Mouse (Mus musculus): Measurements from ENCODE around the gene Lrch3.
"Not testable (repeated sequence)": the region's sequence is repeated elsewhere in the genome, so short reads cannot be mapped to it uniquely, and the experiment has no call there.

Gene Lrch3

DNA sequence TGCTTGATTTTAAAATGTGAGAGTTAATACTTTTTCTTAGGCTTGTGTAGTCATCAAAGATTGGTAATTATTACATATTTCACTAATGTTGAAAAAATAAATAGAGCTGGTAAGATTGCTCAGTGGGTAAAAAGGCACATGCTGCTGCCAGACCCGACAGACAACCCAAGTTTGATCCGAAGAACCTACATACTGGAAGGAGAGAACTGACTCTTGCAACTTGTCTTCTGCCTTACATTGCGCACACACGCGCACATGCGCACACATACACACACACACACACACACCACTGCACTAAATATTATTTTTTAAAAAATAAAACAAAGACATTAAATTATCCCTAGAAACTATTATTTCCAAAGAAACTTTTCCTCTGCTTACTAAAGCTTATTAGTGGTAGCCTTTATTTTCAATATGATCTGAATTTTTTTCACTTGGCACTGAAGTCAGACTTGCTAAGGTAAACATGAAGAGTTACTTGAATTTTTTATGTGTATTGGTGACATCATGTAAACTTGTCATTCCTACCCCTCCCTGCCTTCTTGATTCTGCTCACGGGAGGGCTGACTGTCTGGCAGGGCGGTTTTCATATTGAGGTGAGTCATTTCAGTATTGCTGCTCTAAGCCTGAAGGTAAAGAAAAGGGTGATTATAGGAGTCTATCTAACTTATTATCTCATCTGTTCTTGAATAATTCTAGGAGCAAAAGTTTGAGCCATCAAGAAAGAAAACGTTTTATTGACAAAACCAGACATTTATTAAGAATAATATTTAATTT is 1.6 kb downstream of the Lrch3 start:
- DNase-seq = no peak

DNA sequence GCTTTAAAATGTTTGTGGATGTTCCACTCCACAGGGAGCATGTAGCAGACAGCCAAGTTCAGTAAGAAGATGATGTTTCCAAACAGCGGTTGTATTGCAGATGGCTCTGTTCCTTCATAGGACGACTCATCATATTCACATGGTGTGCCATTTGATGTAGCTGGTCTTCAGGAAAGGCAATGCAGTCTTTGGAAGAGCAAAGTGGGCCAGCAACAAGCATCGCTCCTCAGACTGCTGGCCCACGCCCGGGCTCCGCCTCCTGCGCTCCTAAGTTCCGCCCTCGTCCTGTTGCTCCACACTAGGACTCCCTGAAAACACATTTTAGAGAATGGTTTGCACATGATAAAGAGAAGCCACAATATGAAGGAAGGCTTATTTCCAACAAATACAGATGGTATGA is 12.7 kb downstream of the Lrch3 start:
- not testable (repeated sequence) for DNase-seq

DNA sequence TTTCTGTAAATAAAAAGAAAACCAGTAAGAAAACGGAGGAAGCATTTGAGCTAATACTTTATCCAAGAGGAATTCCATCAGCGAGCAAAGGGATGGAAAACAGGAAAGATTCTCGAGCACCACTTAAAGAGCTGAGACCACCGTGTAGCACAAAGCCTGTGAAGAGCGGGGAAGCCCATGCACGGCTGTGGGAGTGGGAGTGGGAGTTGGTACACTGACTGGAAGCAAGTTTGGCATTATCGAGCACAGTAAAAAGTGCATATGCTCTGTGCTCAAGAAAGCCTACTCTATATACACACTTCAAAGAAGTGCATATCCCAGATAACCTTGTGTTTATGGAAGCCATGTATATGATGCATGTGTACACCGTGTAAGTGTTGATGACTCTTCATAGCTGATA is 13.1 kb downstream of the Lrch3 start:
- no peak for DNase-seq

DNA sequence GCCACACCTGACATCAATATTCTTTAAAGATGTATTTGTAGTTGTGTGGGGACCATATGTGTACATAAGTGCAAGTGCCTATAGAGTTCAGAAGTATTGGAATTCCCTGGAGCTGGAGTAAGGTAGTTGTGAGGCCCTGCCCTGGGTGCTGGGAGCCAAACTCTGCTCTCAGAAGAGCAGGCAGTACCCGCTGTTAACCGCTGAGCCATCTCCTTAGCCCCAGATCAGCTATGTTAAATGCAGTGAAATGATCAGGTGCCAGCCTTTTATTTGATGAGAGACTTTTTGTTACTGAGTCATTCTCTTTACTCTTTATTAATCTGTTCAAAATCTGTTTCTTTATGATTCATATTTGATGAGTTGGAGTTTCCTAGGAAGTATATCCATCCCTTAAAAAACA is 16.0 kb downstream of the Lrch3 start:
- DNase-seq = peak; percentile 20

DNA sequence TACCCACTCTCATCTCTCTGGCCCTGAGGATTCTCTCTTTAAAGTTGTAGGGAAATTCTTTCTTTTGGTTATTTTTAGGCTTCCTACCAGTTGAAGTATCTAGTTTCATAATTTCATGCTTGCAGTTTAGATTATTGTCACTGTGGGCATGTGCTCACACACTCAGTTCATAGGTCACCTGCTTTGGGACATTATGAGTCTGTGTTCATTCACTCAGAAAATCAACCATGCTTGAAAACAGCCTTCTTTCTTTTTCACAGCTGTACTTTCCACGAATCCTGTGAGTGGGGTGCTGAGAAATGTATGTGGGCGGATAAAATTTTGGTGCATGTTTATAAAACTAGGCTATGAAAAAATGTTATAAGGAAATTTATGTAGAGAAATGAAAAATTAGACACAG is 20.6 kb downstream of the Lrch3 start:
- DNase-seq = no peak

DNA sequence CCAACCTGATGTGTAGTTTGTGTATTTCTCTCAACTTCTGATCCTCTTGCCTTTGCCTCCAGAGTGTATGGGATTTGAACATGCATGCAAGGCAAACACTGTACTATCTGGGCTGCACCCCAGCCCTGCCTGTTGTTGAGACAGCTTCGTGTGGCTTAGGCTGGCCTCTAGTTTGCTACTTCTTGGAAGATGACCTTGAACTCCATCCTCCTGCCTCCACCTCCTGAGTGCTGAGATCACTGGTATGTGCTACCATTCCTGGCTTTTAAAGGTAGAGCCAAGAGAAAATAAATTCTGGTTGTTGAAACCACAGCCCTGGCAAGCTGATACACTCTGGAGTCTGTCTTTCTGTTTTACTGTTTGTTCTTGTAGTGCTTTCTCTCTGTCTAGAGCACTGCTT is 21.2 kb downstream of the Lrch3 start:
- DNase-seq = no peak

DNA sequence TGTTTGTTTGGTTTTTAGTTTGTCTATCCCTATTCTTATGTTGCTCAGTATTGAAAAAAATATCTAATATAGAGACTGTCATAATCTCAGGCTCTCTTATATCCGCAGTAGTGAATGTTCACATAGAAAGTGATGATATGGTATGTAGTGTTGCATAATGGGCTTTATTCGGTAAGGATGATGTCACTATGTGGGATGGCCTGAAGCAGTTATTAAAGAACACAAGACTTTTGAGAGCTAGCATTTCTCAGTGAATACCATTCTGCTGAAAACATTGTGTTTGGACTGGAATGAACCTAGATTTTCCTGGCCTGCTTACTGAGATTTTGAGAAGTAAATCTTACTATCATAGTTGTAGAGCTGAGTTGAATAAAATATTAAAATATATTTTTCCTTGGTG is 23.5 kb downstream of the Lrch3 start:
- no peak for DNase-seq

DNA sequence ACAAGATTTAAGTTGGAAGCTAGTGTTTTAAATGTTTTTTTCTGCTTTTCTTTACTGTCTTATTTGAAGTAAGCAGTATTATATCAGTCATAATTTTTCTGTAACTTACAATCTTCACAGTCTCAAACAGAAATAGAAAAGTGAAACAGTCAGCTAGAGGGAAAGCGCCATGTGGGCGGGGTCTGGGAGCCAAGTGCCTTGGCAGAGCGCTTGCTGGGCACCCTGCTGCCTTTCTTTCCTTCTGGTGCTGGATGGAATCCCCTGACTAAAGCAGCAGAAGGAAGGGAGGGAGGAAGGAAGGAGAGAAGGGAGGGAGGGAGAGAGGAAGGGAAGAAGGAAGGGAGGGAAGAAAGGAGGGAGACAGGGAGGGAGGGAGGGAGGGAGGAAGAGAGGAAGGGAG is 25.4 kb downstream of the Lrch3 start:
- DNase-seq = not testable (repeated sequence)

DNA sequence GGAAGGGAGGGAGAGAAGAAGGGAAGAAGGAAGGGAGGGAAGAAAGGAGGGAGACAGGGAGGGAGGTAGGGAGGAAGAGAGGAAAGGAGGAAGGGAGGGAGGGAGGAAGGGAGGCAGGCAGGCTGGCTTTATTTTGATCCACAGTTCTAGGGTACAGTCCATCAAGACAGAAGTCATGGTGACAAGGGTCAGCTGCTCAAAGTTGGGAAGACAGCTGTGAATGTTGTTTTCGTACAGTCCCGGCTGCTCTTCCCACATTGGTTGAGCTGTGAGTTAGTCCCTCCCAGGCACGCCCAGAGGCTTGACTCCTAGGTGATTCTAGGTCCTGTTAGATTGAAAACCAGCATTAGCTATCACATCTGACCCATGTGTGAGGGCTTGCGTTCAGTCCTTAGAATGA is 25.8 kb downstream of the Lrch3 start:
- DNase-seq = not testable (repeated sequence)

DNA sequence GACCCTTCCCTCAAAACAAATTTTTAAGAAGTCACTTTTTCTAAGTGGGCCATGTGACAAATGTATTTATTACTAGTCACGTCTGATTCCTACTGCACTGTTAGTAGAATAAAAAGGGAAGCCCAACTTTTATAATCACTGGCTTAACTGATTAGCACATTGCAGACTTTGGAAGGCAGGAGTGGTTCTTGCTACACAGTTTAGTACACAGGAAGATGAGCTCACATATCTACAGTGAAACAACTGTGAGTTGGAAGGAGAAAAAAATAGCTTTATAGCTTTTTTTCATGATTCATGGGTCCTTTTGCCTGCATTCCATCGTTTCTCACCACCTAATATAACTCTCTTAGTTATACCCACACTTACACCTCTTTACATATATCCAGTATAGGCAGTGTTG is 27.3 kb downstream of the Lrch3 start:
- DNase-seq = not testable (repeated sequence)

DNA sequence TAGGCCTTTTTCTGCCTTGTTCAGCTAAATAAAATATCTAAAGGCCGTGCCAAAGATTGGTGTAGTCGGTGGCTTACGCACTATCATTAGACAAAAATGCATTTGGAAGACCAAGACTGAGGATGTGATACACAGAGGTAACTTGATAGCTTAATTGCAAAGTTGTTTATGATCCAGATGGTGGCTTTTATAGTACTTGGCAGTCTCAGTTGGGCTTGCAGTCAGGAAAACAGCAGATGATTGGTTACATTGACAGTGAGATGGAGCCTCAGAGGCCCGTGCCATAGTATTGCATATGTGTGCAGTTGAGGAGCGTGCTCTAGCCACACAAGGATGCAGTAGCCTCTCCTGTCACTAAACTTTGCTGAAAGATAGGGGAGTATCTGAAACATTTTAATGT is 28.8 kb downstream of the Lrch3 start:
- DNase-seq = no peak

DNA sequence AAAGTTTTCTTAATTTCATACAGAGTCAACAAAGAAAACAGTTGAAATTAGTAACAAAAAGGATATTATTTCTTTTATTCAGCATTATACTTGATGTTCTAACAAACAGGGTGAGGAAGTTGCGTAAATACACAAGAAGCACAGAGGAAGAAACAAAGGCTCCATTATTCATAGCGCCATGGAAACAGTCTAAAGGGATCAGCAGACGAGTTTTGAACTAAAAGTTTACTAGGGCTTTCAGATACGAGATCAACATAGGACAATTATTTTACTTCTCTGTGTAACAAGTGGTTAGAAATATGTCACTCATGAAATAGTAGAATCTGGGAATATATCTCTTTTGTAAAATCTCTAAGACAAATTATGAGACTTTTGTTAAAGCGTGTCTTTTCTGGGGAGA is 31.5 kb downstream of the Lrch3 start:
- no peak for DNase-seq

DNA sequence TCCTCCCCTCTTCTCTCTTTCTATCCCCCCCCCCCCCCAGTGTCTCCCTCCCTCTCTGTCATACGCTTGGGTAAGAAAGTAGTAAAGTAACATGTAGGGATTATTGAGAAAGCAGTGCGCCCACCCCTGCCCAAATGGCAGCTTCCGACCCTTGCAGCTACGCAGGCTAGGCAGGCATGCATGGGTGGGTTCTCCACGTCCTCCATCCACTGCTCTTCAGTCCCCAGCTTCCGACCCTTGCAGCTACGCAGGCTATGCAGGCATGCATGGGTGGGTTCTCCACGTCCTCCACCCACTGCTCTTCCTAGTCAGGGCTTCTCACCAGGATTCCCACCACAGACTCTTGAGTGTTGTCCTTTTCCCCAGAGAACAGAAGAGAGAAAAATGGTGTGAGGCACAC is 34.1 kb downstream of the Lrch3 start:
- DNase-seq = no peak

DNA sequence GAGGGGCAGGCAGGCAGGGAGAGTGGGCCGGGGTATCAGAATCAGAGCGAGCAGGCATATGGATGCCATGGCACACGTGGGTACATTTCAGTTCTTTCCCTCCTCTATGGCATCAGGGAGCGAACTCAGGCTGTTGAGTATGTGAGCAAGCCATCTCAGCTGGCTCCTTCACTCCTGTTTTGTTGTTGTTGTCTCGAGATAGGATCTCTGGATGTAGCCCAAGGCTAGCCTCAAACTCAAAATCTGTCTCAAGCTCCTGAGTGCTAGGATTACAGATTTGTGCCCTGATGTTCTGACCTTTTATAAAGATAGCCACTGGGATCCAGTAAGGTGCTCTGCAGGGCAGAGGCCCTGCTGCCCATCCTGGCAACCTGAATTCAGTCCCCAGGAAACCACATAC is 34.8 kb downstream of the Lrch3 start:
- no peak for DNase-seq

DNA sequence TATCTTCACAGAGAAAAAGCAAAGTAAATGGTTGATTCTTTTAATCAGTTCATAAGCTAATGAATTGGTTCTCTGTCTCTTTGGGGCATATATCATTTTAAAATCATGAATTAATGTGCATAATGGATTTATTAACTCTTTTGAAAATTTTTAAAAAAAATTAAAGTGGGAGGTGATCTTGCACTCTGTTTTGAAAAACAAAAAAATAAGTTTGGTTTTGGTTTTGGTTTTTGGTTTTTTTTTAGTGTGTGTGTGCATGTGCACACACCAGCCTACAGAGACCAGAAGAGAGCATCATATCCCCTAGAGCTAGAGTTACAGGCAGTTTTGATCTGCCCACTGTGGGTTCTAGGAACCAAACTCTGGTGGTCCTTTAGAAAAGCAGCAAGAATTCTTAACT is 35.4 kb downstream of the Lrch3 start:
- no peak for DNase-seq

DNA sequence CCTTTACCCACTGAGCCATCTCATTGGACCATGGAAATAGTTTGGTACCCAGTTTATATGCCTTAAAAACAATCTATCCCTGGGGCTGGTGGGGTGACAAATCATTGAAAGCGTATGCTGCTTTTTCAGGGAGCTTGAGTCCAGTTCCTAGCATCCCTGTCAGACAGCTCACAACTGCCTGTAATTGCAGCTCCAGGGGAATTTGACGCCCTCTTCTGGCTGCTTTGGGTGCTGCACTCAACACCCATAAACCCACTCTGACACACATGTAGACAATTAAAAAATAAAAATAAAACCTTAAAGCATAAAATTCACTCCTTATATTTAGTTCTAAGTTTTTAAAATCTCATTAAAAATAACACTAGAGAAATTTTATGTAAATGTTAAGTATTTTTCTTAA is 37.2 kb downstream of the Lrch3 start:
- DNase-seq = no peak

DNA sequence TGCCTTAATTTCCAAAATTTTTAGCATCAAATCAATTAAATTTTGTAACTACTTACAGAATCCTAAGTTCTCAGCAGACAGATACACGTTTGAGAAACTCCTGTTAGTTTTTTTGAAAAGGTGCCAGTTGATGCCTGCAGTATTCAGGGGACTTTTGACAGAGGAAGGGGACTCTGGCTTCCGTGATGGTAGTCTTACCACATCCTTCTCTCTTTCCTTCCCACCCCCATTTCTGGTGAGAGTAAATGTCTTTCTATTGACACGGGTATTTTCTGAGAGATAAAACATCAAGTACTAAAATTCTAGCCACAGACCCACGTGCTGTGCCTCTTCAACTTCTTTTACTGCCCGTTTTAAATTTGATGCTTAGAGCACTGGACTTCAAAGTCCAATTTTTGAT is 39.9 kb downstream of the Lrch3 start:
- DNase-seq = no peak

DNA sequence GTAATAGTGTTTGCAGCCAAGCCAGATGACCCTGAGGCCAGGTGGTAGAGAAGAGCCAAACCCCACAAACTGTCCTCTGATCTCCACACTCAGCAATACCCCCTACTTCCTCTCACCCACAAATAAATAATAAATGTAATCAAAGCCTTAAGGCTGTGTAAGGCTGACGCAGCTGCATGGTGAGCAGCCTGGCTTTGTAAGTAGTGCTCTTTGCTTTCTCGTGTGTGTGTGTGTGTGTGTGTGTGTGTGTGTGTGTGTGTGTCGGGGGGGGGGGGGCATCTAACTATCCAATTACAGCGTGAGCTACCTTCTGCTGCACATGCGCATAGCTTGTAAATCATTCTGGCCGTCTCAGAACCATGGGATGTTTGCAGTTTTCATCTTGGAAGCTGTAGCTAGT is 40.4 kb downstream of the Lrch3 start:
- no peak for DNase-seq

DNA sequence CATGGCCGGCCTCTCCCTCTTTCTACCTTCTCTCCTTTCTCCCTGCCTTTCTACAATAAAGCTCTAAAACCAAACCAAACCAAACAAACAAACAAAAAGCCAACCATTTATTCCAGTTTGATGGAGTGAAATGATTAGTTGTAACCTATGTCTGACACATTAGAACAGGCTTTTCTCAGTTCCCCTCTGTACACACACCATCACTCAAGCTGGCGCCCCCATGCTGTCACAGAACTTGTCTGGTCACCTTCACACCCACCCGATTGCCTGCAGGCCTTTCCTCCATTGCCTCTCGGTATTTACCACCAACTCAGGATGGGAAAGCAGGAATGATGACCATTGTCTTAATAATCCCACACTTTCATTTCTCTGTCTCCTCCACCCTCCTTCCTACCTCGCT is 43.0 kb downstream of the Lrch3 start:
- DNase-seq = no peak

DNA sequence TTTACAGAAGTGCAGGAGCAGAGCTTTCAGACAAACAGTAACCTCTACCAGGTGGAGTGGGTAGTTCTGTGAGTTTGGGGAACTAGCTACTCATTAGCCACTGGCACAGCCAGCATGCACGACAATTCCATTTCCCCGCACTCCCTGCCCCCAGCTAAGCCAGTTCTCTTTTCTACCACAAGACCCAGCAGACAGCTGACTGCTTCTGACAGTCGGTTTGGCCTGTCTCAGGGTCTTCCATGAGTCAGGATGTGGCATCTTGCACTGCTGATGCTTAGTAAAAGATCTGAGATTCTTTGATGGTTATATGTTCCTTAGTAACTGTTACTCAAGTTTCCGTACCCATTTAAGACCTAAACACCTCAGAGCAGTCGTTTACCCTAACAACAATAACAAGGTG is 58.6 kb downstream of the Lrch3 start:
- DNase-seq = no peak

DNA sequence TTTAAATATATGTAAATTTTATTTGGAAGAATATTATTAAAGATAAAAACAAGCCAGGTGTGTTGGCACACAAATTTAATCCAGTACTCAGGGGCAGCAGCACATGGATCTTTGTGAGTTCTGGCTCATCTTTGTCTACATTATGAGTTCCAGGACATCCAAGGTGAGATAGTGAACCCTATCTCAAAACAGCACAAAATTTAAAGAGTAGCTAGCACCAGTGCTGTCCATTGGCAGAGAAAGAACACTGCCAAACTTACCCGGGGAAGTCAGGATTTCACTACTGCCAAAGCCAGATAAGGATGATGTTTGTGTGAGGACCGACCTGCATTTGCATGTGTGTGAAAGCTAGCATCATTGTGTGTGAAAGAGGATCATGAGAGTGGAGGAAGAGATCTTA is 59.1 kb downstream of the Lrch3 start:
- DNase-seq = no peak

DNA sequence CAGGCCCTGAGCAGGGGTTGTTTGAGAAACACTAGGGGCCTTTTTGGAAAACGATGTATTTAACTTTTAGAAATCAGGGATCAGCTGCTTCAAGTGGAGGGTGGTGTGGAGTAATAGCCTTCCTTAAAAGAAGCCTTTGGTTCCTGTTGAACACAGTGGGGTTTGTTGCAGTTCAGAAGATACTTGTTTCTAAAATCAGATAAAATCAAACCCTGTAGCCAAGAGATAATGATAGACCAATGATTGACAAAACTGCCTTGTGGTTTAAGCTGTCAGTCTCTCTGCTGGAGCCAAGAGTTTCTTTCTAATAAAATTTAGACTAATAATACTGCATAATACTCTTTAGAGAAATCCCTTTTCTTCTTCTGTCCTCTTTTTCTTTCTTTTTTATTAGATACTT is 66.3 kb downstream of the Lrch3 start:
- no peak for DNase-seq

DNA sequence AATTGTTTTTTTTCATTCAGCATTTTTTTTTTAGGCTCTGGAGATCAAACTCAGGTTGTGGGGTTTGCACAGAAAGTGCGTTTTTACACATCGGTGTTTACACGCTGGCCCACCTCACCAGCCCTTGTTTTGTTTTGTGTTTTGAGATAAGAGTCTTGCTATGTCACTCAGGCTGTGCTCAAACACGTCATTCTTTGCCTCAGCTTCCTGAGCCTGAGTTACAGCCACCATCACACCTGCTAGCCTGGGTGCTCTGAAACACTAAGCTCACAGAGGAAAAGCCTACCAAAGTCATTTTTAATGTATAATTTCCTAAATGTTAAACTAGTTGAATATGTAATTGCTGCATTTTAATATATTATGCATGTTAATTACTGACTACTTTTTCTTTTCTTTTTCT is 67.5 kb downstream of the Lrch3 start:
- no peak for DNase-seq

DNA sequence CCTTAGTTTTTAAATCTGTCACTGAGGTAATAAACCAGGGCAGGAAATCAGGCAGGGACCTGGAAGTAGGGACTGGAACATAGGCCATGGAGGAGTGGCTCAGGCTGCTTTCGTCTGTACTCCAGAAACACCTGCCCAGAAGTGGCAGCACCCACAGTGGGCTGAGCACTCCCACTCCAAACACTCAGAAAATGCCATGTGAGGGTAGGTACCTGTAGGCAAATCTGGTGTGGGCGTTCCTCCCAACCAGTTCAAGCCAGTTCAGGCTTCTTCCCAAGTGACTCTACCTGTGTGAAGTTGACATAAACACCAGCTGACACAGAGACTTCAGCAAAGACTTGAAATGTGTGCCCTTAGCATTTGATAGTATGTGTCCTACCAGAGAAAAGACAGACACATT is 70.7 kb downstream of the Lrch3 start:
- DNase-seq = no peak

DNA sequence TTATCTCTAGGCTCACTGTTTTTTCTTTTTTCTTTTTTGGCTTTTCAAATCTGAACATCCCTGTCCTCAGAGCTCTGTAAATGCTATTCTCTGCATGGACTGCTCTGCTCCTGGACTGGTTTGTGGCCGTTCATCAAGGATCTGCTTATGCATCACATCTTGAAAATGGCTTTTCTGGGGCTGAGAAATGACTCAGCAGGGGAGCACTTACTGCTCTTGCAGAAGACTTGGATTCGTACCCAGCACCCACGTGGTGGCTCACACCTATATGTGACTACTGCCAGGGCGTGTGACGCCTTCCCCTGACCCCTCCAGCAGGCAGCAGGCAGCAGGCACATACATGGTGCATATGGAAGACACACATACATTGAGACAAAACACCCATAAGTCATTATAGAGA is 78.3 kb downstream of the Lrch3 start:
- DNase-seq = no peak

DNA sequence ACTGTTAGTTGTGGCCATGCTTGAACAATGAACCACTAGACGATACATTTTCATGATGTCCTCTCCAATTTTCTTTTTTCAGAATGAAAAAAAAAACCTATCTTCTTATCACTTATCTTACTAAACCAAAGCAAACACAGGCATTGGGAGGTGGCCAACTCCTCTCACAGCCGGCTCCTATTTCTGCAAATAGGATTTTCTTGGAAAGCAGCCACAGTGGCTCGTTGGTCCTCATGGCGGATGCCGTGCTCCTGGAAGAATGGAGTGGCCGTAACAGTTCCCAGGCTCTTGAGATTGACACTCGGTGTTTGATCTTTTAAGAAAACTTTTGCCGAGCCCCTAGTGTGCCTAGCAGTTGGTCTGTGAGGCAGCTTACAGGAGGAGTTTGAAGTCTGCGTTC is 91.3 kb downstream of the Lrch3 start:
- peak; percentile 6 for DNase-seq
